Mouse (Mus musculus): ENCODE measurements around the gene Carmil1.

Carmil1 gene

GRCm38 (mm10) chr13:24238456-24239120, 42.0 kb downstream of the Carmil1 start:
- POLR2A ChIA-PET: interaction anchor here in 2 of 4 experiments (0.6 to 3.2 kb wide), 2 partner anchors 8 to 235 kb away, joined by 4 to 12 read pairs; no protein-coding TSS in a partner anchor
- CTCF ChIA-PET: interaction anchor here in 2 of 4 experiments (0.6 to 1.1 kb wide), 2 partner anchors 15 to 178 kb away, joined by 3 to 8 read pairs; no protein-coding TSS in a partner anchor

- CTCF ChIA-PET: no interaction called here
- POLR2A ChIA-PET: interaction anchor here in 1 of 4 experiments (3.2 kb wide), 1 partner anchor 10 kb away, joined by 12 read pairs; no protein-coding TSS in a partner anchor
These were observed 43.9 kb downstream of the Carmil1 start for GRCm38 (mm10) chr13:24236736-24237135.

- POLR2A ChIA-PET: interaction anchor here in 1 of 4 experiments (1.4 to 2.7 kb wide), 3 partner anchors 8 to 36 kb away, joined by 3 to 5 read pairs (median 5); no protein-coding TSS in a partner anchor
- CTCF ChIA-PET: no interaction called here
These were observed 47.8 kb downstream of the Carmil1 start for GRCm38 (mm10) chr13:24232750-24233149.

GRCm38 (mm10) chr13:24231746-24232483, 48.7 kb downstream of the Carmil1 start:
- ChIA-PET POLR2A (interaction anchor here in 1 of 4 experiments (1.5 to 2.7 kb wide), 2 partner anchors 9 to 10 kb away, joined by 3 to 5 read pairs; no protein-coding TSS in a partner anchor), CTCF (no interaction called here)

GRCm38 (mm10) chr13:24231146-24231545, 49.4 kb downstream of the Carmil1 start:
- POLR2A ChIA-PET: interaction anchor here in 1 of 4 experiments (2.7 kb wide), 1 partner anchor 10 kb away, joined by 5 read pairs; no protein-coding TSS in a partner anchor
- CTCF ChIA-PET: no interaction called here

- CTCF ChIA-PET: no interaction called here
- POLR2A ChIA-PET: interaction anchor here in 1 of 4 experiments (2.7 kb wide), 1 partner anchor 9 kb away, joined by 5 read pairs; no protein-coding TSS in a partner anchor
These were observed 50.0 kb downstream of the Carmil1 start for GRCm38 (mm10) chr13:24230541-24231095.

- POLR2A ChIA-PET: no interaction called here
- CTCF ChIA-PET: interaction anchor here in 2 of 4 experiments (0.7 to 1.7 kb wide), 2 partner anchors 30 to 276 kb away, joined by 3 read pairs; no protein-coding TSS in a partner anchor
These were observed 57.0 kb downstream of the Carmil1 start for GRCm38 (mm10) chr13:24223425-24224201.

GRCm38 (mm10) chr13:24220441-24220970, 60.1 kb downstream of the Carmil1 start:
- CTCF ChIA-PET: no interaction called here
- POLR2A ChIA-PET: interaction anchor here in 1 of 4 experiments (0.9 kb wide), 1 partner anchor 21 kb away, joined by 3 read pairs; no protein-coding TSS in a partner anchor

- ChIA-PET POLR2A (interaction anchor here in 1 of 4 experiments (1.2 kb wide), 1 partner anchor 21 kb away, joined by 3 read pairs; no protein-coding TSS in a partner anchor), CTCF (no interaction called here)
These were observed 69.4 kb downstream of the Carmil1 start for GRCm38 (mm10) chr13:24211229-24211628.

- CTCF ChIA-PET: no interaction called here
- POLR2A ChIA-PET: no interaction called here
These were observed 74.5 kb downstream of the Carmil1 start for GRCm38 (mm10) chr13:24206097-24206496.

- POLR2A ChIA-PET: interaction anchor here in 1 of 4 experiments (1.0 kb wide), 1 partner anchor 194 kb away, joined by 3 read pairs; no protein-coding TSS in a partner anchor
- CTCF ChIA-PET: interaction anchor here in 2 of 4 experiments (0.5 to 1.6 kb wide), 2 partner anchors 8 to 354 kb away, joined by 3 read pairs; no protein-coding TSS in a partner anchor
These were observed 78.3 kb downstream of the Carmil1 start for GRCm38 (mm10) chr13:24202314-24202713.

- POLR2A ChIA-PET: interaction anchor here in 1 of 4 experiments (0.6 to 0.7 kb wide), 3 partner anchors 97 to 542 kb away, joined by 3 read pairs; no protein-coding TSS in a partner anchor
- CTCF ChIA-PET: interaction anchor here in 1 of 4 experiments (0.6 kb wide), 1 partner anchor 93 kb away, joined by 5 read pairs; no protein-coding TSS in a partner anchor
These were observed 80.6 kb downstream of the Carmil1 start for GRCm38 (mm10) chr13:24199861-24200543.

GRCm38 (mm10) chr13:24198396-24198924, 82.1 kb downstream of the Carmil1 start:
- CTCF ChIA-PET: interaction anchor here in 1 of 4 experiments (0.6 kb wide), 1 partner anchor 1203 kb away, joined by 6 read pairs; no protein-coding TSS in a partner anchor
- POLR2A ChIA-PET: no interaction called here

GRCm38 (mm10) chr13:24195371-24195770, 85.2 kb downstream of the Carmil1 start:
- ChIA-PET POLR2A (interaction anchor here in 2 of 4 experiments (0.7 to 0.8 kb wide), 3 partner anchors 47 to 842 kb away, joined by 3 to 9 read pairs (median 3); no protein-coding TSS in a partner anchor), CTCF (interaction anchor here in 2 of 4 experiments (0.7 to 1.1 kb wide), 5 partner anchors 81 to 404 kb away, joined by 3 to 12 read pairs (median 4); no protein-coding TSS in a partner anchor)

GRCm38 (mm10) chr13:24194018-24194417, 86.6 kb downstream of the Carmil1 start:
- ChIA-PET CTCF (interaction anchor here in 1 of 4 experiments (0.8 to 1.1 kb wide), 2 partner anchors 9 to 251 kb away, joined by 3 read pairs; no protein-coding TSS in a partner anchor), POLR2A (no interaction called here)

GRCm38 (mm10) chr13:24190875-24191663, 89.5 kb downstream of the Carmil1 start:
- POLR2A ChIA-PET: interaction anchor here in 2 of 4 experiments (0.7 to 1.5 kb wide), 3 partner anchors 20 to 572 kb away, joined by 3 to 5 read pairs (median 3); no protein-coding TSS in a partner anchor
- CTCF ChIA-PET: interaction anchor here in 2 of 4 experiments (0.6 to 0.8 kb wide), 2 partner anchors 247 to 334 kb away, joined by 3 read pairs; no protein-coding TSS in a partner anchor
